Mouse (Mus musculus) intestine, embryonic 14.5 days (tissue): Measurements from ENCODE around the gene Apol10b. TPM values are rescaled to one million over a fixed set of nuclear protein-coding genes. Genes with fewer than 3 reads are reported as not detected.
"Not testable (repeated sequence)": the region's sequence is repeated elsewhere in the genome, so short reads cannot be mapped to it uniquely, and the experiment has no call there.

Experiments
- ATAC-seq: fragments of 200-750 bp; cut with Nextera tagmentation; replicated peaks from 2 replicates; pipeline ENCODE4 v1.8.0; 2017; ENCODE audit warnings: low read depth, moderate number of reproducible peaks, moderate TSS enrichment, moderate library complexity; ENCODE audit not compliant: low FRiP score, low TSS enrichment
- DNase-seq: peaks from one replicate; pipeline ENCODE4 v3.0.0-alpha.2; 2018; ENCODE audit warnings: low spot score
- H3K27ac ChIP-seq: fragments of 300-500 bp; sonication (generic); 2 replicates; pipeline ENCODE4 v1.5.1; 2014; ENCODE audit warnings: low read depth, mild to moderate bottlenecking, control low read depth
- H3K27me3 ChIP-seq: fragments of 300-500 bp; sonication (generic); replicated peaks from 2 replicates; pipeline ENCODE4 v1.6.1; 2014; ENCODE audit warnings: low read length, control low read depth; ENCODE audit not compliant: control insufficient read depth, insufficient read depth
- H3K36me3 ChIP-seq: fragments of 300-500 bp; sonication (generic); 2 replicates; pipeline ENCODE4 v1.6.1; 2014; ENCODE audit warnings: low read length, control low read depth; ENCODE audit not compliant: control insufficient read depth, insufficient read depth
- H3K4me1 ChIP-seq: fragments of 300-500 bp; sonication (generic); replicated peaks from 2 replicates; pipeline ENCODE4 v1.6.1; 2014; ENCODE audit warnings: low read length, control low read depth, mixed read lengths; ENCODE audit not compliant: control insufficient read depth, insufficient read depth
- H3K4me2 ChIP-seq: fragments of 300-500 bp; sonication (generic); 2 replicates; pipeline ENCODE4 v1.6.1; 2014; ENCODE audit warnings: low read length
- H3K4me3 ChIP-seq: fragments of 300-500 bp; sonication (generic); 2 replicates; pipeline ENCODE4 v1.5.1; 2014; ENCODE audit warnings: low read depth, low read length, control low read depth, mixed read lengths
- H3K9ac ChIP-seq: fragments of 300-500 bp; sonication (generic); 2 replicates; pipeline ENCODE4 v1.6.1; 2014; ENCODE audit warnings: mild to moderate bottlenecking, low read length
- H3K9me3 ChIP-seq: fragments of 300-500 bp; sonication (generic); 2 replicates; pipeline ENCODE4 v1.6.1; 2016; ENCODE audit warnings: low read length, control low read depth; ENCODE audit not compliant: control insufficient read depth
- WGBS: fragments of 180-500 bp; shearing (Covaris S2); extraction: QIAGEN DNeasy Blood & Tissue Kit; methylation state at CpG from one replicate; pipeline ENCODE4 v1.1.7; 2014; 5-methylcytosine and 5-hydroxymethylcytosine counted together
- polyA plus RNA-seq: library from polyadenylated mRNA; unstranded; fragments of >200 nt; fragmentation: Nextera tagmentation; extraction: Ambion mirVana; gene quantifications from 2 replicates; pipeline ENCODE4 v1.2.1, GENCODE M21; 2014

The Apol10b gene
- 0.15 and 0.31 TPM in 2 replicates for polyA plus RNA-seq

DNA sequence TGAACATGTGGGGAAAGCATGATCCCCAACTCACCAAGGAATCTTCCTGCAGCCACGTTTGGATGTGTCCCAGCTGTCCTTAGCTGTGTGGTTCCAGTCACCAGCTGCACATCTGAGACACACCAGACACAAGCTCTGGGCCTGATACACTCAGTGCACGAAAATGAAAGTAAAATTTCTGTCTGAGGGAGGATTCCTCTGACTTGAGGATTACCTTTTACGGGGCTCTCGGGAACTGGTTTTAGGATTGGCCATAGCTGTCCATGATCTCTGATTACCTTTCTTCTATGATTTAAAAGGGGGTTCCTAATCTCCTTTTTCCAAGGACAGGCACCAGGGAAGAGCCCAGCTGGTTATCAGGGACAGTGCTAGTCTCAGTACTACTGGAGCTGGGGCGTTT lies at the start of gene Apol10b:
Gene Apol10b (minus strand): TSS at position 165 of the 400 bp plus-strand sequence.
- peak within 1 kb of the TSS; percentile 70; the same call in 1 of the 2 replicates for H3K27ac ChIP-seq
- no peak within 1 kb of the TSS for H3K4me3 ChIP-seq
- peaks cover 5% of the 10 kb centered on the region for H3K4me1 ChIP-seq
- peak within 1 kb of the TSS; percentile 26 for H3K4me2 ChIP-seq
- H3K9me3 ChIP-seq = no peaks in the 10 kb centered on the region
- ATAC-seq (no peak), DNase-seq (no peak)
- H3K36me3 ChIP-seq = no peaks in the 10 kb centered on the region
- H3K9ac ChIP-seq = no peak within 1 kb of the TSS
- WGBS = 33% methylated on average over 5 of the region's 5 CpGs
- H3K27me3 ChIP-seq = no peaks in the 10 kb centered on the region

DNA sequence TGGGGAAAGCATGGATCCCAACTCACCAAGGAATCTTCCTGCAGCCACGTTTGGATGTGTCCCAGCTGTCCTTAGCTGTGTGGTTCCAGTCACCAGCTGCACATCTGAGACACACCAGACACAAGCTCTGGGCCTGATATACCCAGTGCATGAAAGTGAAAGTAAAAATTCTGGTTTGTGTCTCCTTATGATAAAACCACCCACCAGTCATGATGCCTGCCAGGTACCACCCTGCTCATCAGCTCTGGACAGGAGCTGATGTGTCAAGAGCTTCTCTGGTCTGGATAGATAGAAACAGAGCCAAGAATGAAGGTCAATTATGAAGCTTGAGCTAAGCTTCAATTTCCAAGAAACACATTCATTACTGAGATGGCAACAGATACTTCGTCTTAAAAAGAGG lies 47.3 kb upstream of the Apol10b start, which contains the start of gene Apol11b:
Gene Apol11b (minus strand): TSS at position 111 of the 400 bp plus-strand sequence.
- H3K27me3 ChIP-seq, H3K9me3 ChIP-seq, H3K4me1 ChIP-seq, H3K27ac ChIP-seq, H3K4me3 ChIP-seq, DNase-seq, H3K9ac ChIP-seq, H3K4me2 ChIP-seq, ATAC-seq, H3K36me3 ChIP-seq: not testable (repeated sequence)
- 51% methylated on average over 2 of the region's 2 CpGs for WGBS

DNA sequence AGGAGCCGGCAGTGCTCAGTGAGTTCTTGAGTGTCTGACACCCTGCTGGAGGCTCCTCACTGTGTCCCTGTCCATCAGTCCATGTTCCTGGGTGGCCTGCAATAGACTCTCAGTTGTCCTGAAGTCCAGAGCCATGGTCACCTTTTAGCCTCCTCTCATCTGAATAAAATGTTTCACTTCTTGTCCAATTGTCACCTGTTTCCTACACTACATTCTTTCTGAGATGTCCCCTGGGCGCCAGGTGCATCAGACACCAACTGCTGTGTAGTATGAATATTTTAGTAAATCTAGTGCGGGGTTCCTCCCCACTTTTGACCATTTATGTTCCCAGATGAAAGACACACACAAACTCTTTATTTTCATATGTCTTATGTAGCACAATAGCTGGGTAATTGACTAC lies 33.9 kb upstream of the Apol10b start:
- not testable (repeated sequence) for ATAC-seq, H3K27ac ChIP-seq, H3K27me3 ChIP-seq, H3K36me3 ChIP-seq, H3K9me3 ChIP-seq, DNase-seq, H3K4me1 ChIP-seq, H3K9ac ChIP-seq, H3K4me2 ChIP-seq, H3K4me3 ChIP-seq
- 73% methylated on average over 3 of the region's 3 CpGs for WGBS

DNA sequence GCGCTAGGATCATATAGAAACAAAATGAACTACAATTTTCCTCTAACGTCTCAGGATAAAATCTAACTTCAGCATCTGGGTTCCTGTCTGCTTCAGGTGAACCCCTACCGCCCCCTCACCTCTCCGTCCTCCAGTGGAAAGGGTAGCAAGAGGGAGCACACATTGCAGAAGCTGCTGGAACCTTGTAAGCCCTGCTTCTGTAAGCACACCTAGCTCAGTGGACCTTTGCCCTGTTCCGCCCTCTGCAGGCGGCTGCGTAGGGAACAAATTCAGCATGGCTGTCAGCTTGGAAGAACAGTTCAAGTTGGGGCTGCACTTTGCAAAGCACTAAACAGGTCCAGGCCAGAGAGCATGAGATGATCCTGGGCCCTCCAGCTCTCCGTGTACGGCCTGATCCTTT lies 32.7 kb upstream of the Apol10b start:
- not testable (repeated sequence) for H3K4me3 ChIP-seq, ATAC-seq, H3K4me1 ChIP-seq, H3K9me3 ChIP-seq, H3K27me3 ChIP-seq, H3K27ac ChIP-seq, H3K9ac ChIP-seq, H3K4me2 ChIP-seq, H3K36me3 ChIP-seq
- WGBS = 52% methylated on average over 9 of the region's 9 CpGs
- DNase-seq = peak; percentile 57

DNA sequence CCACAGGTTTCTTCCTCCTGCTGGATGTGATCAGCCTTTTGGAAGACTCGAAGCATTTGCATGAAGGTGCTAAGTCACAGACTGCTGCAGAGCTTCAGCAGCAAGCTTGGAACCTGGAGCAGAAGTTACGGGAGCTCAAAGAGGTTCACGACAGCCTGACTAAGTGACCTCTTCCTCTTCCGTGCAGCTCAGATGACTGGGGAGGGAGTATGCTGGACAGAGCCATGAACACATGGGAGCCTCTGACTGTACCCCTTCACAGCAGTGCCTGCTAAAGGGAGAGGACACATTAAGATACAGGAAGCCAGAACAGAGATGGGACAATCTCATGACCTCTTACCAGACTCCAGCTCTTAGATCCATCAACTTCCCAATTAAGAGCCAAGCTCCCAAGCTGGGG lies 30.5 kb upstream of the Apol10b start:
- H3K36me3 ChIP-seq, H3K4me3 ChIP-seq, DNase-seq, H3K4me1 ChIP-seq, H3K27me3 ChIP-seq, H3K9me3 ChIP-seq, H3K4me2 ChIP-seq, ATAC-seq, H3K9ac ChIP-seq, H3K27ac ChIP-seq: not testable (repeated sequence)
- 68% methylated on average over 4 of the region's 4 CpGs for WGBS

DNA sequence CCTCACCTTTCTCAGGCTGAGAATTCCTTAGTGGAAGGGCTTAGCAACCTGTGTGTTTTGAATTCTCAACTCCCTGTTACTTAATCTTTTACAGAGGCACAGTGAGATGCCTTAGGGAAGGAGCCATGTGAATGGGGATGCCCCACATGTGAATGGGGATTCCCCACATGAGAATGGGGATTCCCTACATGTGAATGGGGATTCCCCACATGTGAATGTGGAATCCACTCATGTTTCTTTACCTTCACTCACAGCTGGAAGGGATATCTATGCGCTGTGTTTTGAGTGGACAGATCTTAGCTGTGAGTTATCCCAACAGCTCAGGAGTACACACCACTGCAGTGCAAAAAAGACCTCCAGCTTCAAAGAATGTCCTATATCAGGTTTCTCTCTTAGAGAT lies 28.8 kb upstream of the Apol10b start:
- H3K27me3 ChIP-seq = no peaks in the 10 kb centered on the region
- ATAC-seq = no peak
- H3K4me2 ChIP-seq = no peak overlapping the region
- no peak overlapping the region for H3K27ac ChIP-seq
- H3K9me3 ChIP-seq = no peaks in the 10 kb centered on the region
- no peaks in the 10 kb centered on the region for H3K36me3 ChIP-seq
- no peaks in the 10 kb centered on the region for H3K4me1 ChIP-seq
- no peak for DNase-seq
- no peak overlapping the region for H3K4me3 ChIP-seq
- 85% methylated on average over 1 of the region's 1 CpGs for WGBS
- H3K9ac ChIP-seq = no peak overlapping the region

DNA sequence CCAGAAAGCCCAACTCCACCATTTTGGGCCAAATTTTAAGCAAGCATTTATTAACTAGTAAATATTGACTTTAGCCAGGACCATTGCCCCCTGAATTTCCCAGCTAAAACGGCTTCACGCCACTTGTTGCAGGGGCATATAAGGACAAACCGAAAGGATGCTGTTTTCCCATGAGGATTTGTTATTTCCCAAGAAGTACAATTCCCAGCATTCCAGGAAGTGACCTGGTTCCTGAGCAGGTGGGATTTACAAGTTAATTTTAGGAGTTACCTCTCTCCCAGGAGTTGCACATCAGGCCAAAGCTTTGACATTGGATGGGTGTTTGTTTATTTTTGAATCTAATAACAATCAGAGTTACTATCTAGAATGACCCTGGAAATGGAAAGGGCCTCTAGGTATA lies 10.1 kb upstream of the Apol10b start:
- no peak overlapping the region for H3K9ac ChIP-seq
- ATAC-seq (no peak), DNase-seq (no peak)
- no peaks in the 10 kb centered on the region for H3K9me3 ChIP-seq
- 92% methylated on average over 3 of the region's 3 CpGs for WGBS
- no peak overlapping the region for H3K4me3 ChIP-seq
- no peaks in the 10 kb centered on the region for H3K36me3 ChIP-seq
- no peak overlapping the region for H3K27ac ChIP-seq
- H3K27me3 ChIP-seq = no peaks in the 10 kb centered on the region
- H3K4me2 ChIP-seq = no peak overlapping the region
- no peaks in the 10 kb centered on the region for H3K4me1 ChIP-seq

DNA sequence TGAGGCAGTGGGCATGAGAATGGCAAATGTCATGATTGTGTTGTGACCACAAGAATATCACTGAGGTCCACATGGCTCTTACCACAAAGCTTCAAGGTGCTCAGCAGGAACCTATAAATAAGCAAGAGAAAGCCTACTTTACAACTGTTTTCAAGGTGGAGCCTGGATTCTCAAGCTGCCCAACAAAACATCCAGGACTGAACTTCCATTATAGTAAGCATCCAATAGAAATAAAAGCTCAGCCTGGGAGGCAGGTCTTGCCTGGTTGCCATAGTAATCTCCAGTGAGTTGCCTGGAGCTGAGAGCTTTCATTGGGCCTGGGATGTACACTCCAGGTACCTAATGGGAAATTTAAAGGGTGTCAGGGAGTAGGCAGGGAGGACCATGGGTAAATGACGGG lies 3.0 kb upstream of the Apol10b start, which contains the start of gene Gm36245:
Gene Gm36245 (plus strand): TSS at position 301 of the 400 bp plus-strand sequence.
- Histone ChIP-seq H3K9me3 (no peaks in the 10 kb centered on the region), H3K27me3 (no peaks in the 10 kb centered on the region), H3K4me2 (no peak within 1 kb of the TSS), H3K4me1 (peaks cover 5% of the 10 kb centered on the region), H3K4me3 (no peak within 1 kb of the TSS), H3K36me3 (no peaks in the 10 kb centered on the region), H3K9ac (no peak within 1 kb of the TSS), H3K27ac (no peak within 1 kb of the TSS)
- 96% methylated on average over 1 of the region's 1 CpGs for WGBS
- DNase-seq (no peak), ATAC-seq (no peak)

DNA sequence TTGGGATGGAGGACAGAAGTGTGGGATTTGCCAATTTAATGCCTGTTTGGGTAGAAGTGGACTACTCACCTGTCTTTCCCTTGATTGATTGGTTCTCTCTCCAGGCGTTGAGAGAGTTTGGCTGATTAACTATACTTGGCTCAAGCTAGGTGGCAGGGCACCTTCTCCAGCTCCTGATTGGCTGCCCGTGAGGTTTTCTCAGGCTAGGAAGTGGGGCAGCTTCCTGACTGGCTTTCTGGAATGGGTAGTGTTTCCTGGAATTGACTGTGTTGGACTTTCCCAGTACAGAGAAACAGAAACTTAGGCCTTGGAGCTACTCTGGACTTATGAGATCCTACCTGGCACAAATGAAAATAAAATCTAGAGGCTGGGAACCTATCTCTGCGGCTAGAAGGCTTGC lies 2.5 kb upstream of the Apol10b start:
- no peaks in the 10 kb centered on the region for H3K27me3 ChIP-seq
- H3K9ac ChIP-seq = no peak overlapping the region
- ATAC-seq (no peak), DNase-seq (no peak)
- no peak overlapping the region for H3K4me3 ChIP-seq
- no peaks in the 10 kb centered on the region for H3K36me3 ChIP-seq
- no peak overlapping the region for H3K4me2 ChIP-seq
- no peak overlapping the region for H3K27ac ChIP-seq
- H3K9me3 ChIP-seq = no peaks in the 10 kb centered on the region
- WGBS = 61% methylated on average over 3 of the region's 3 CpGs
- peaks cover 5% of the 10 kb centered on the region for H3K4me1 ChIP-seq
